Mouse (Mus musculus) lung, postnatal 0 days (tissue): ENCODE measurements around the gene Lrrc17. TPM values are rescaled to one million over a fixed set of nuclear protein-coding genes. Genes with fewer than 3 reads are reported as not detected.
A peak's percentile ranks its signal among the peaks of the same experiment; 100 is the strongest.

Experiments
- ATAC-seq: fragments of 200-750 bp; cut with Nextera tagmentation; 2 replicates; pipeline ENCODE4 v1.8.0; 2017; ENCODE audit warnings: moderate library complexity
- DNase-seq: peaks from one replicate; pipeline ENCODE4 v3.0.0-alpha.2; 2016; ENCODE audit warnings: low spot score
- H3K27ac ChIP-seq: fragments of 300-500 bp; sonication (generic); 2 replicates; pipeline ENCODE4 v1.5.1; 2014; ENCODE audit warnings: antibody characterized with exemption, mild to moderate bottlenecking, low read length, mixed read lengths
- H3K27me3 ChIP-seq: fragments of 300-500 bp; sonication (generic); replicated peaks from 2 replicates; pipeline ENCODE4 v1.6.1; 2014; ENCODE audit warnings: low read length, mixed read lengths; ENCODE audit not compliant: insufficient read depth
- H3K36me3 ChIP-seq: fragments of 300-500 bp; sonication (generic); 2 replicates; pipeline ENCODE4 v1.6.1; 2014; ENCODE audit warnings: low read length, mixed read lengths; ENCODE audit not compliant: insufficient read depth
- H3K4me1 ChIP-seq: fragments of 300-500 bp; sonication (generic); 2 replicates; pipeline ENCODE4 v1.6.1; 2014; ENCODE audit warnings: antibody characterized with exemption, low read depth, low read length, mixed read lengths; ENCODE audit not compliant: insufficient read depth
- H3K4me2 ChIP-seq: fragments of 300-500 bp; sonication (generic); replicated peaks from 2 replicates; pipeline ENCODE4 v1.6.1; 2014; ENCODE audit warnings: low read depth, mild to moderate bottlenecking, low read length, moderate library complexity, mixed read lengths
- H3K4me3 ChIP-seq: fragments of 300-500 bp; sonication (generic); 2 replicates; pipeline ENCODE4 v1.5.1; 2014; ENCODE audit warnings: low read depth, low read length
- H3K9ac ChIP-seq: fragments of 300-500 bp; sonication (generic); replicated peaks from 2 replicates; pipeline ENCODE4 v1.6.1; 2014; ENCODE audit warnings: low read depth, mild to moderate bottlenecking
- H3K9me3 ChIP-seq: fragments of 300-500 bp; sonication (generic); 2 replicates; pipeline ENCODE4 v1.6.1; 2016; ENCODE audit warnings: low read length, mixed read lengths
- CTCF ChIP-seq: IDR thresholded peaks from 2 replicates; pipeline ENCODE4 v1.5.1; 2016; ENCODE audit warnings: antibody characterized with exemption, mild to moderate bottlenecking
- EP300 ChIP-seq: IDR thresholded peaks from 2 replicates; pipeline ENCODE4 v1.6.1; 2016; ENCODE audit warnings: antibody characterized with exemption, mild to moderate bottlenecking, control low read depth
- WGBS: fragments of 180-500 bp; shearing (Covaris S2); extraction: QIAGEN DNeasy Blood & Tissue Kit; methylation state at CpG from one replicate; pipeline ENCODE4 v1.1.7; 2014; 5-methylcytosine and 5-hydroxymethylcytosine counted together
- polyA plus RNA-seq: library from polyadenylated mRNA; unstranded; fragments of >200 nt; fragmentation: Nextera tagmentation; extraction: Ambion mirVana; gene quantifications from 2 replicates; pipeline ENCODE4 v1.2.1, GENCODE M21; 2015

The Lrrc17 gene
- polyA plus RNA-seq, 1 experiment from 2014 or later: 33.5 TPM

DNA sequence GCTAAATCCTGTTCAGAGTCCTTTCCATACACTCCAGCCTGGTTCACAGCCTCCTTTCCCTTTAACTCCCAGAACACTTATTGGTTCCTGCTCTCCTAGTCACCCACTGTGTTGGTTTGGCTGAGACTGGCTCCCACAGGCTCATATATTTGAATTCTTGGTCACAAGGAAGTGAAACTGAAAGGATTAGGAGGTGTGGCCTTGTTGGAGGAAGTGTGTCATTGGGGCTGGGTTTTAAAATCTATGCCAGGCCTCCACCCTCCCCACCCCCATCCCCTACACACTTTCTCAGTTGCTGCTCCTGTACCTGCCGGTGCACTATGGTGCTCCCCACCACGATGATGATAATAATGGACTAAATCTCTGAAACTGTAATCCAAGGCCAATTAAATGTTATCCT, 25.8 kb upstream of the Lrrc17 start:
- 93% methylated on average over 2 of the region's 2 CpGs for WGBS
- no peak; the same call in 1 of the 2 replicates for ATAC-seq
- TF ChIP-seq CTCF (no peak), EP300 (no peak)

DNA sequence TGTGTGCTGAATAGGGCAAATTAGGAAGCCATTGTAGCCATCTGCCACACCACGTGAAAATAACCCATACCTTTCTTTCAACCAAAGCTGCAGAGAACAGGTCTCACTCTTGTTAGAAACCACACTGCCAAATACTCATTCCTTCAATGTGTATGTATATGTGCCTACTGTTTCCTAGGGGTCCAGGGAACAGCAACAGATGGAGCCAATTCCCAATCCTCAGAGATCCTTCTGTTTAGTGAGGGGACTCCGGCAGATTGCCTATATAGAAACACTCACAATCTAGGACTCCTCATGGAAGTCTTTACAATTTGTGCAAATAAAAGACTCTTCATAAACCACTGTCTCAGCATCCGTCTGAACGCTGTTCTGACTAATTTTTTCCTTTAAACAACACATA, 25.2 kb upstream of the Lrrc17 start:
- no peak overlapping the region for H3K4me2 ChIP-seq
- no peak overlapping the region for H3K4me3 ChIP-seq
- no peaks in the 10 kb centered on the region for H3K36me3 ChIP-seq
- no peak overlapping the region for H3K9ac ChIP-seq
- no peak overlapping the region for H3K27ac ChIP-seq
- no peaks in the 10 kb centered on the region for H3K9me3 ChIP-seq
- H3K27me3 ChIP-seq: no peaks in the 10 kb centered on the region
- WGBS: 83% methylated on average over 4 of the region's 4 CpGs
- DNase-seq: no peak
- H3K4me1 ChIP-seq: no peaks in the 10 kb centered on the region
- no peak for ATAC-seq
- TF ChIP-seq EP300: no peak
- TF ChIP-seq CTCF: no peak

More for the DNA sequence above, 25.8 kb upstream of the Lrrc17 start:
- Histone ChIP-seq H3K4me2 (no peak overlapping the region), H3K27me3 (no peaks in the 10 kb centered on the region), H3K9ac (no peak overlapping the region), H3K27ac (no peak overlapping the region), H3K4me3 (no peak overlapping the region), H3K4me1 (no peaks in the 10 kb centered on the region), H3K9me3 (no peaks in the 10 kb centered on the region), H3K36me3 (no peaks in the 10 kb centered on the region)
- no peak for DNase-seq

DNA sequence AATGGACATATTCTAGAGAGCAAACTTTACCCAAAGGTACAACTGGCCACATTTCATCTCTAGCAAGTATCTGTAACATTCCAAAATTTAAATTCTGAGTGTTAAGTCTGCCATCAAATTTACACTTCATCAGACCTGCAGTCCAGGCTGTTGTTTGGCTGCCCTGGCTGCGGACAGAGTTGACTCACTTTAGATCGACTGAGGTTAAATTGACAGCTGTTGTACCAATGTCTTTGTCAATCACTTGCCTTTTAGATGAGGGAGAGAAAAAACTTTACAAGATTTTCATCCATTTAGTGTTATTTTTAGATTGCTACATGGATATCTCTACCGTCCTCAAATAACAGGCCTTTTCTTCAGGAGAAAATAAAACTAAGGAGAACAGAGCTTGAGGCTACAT, 24.2 kb upstream of the Lrrc17 start:
- H3K9ac ChIP-seq: no peak overlapping the region
- H3K4me3 ChIP-seq: no peak overlapping the region
- DNase-seq (no peak), ATAC-seq (no peak)
- no peaks in the 10 kb centered on the region for H3K36me3 ChIP-seq
- no peaks in the 10 kb centered on the region for H3K4me1 ChIP-seq
- WGBS: 77% methylated on average over 3 of the region's 3 CpGs
- H3K27ac ChIP-seq: no peak overlapping the region
- TF ChIP-seq CTCF (no peak), EP300 (no peak)
- H3K27me3 ChIP-seq: no peaks in the 10 kb centered on the region
- H3K9me3 ChIP-seq: no peaks in the 10 kb centered on the region
- H3K4me2 ChIP-seq: no peak overlapping the region

DNA sequence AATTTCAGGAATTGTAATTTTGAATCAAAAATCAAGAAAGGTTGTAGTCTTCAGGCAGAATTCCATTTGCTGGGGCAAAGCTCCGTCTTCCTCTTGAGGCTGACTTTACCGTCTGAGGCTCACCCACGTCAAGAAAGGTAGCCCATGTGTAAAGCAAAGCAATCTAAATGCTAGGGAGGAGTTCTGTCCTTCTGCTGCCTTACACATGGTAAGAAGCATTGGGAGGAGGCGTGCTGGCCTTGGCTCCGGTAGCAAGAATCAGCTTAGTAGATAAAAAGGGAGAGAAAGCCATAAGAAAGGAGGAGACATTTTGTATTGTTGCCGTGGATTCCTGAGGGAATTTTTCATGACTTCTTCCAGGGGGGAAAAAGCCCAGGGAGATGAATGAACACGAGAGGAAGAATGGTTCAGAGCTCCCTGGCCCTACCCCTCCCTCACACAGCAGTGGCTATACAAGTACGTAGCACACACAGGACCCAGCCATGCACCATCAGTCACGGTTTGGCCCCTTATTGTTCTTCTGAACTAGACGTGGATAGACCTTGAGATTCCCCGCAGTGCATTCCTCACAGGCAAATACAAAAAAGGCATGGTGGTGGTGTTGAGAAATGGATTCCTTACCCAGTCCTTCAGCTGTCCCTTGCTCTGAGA, 16.4 kb upstream of the Lrrc17 start:
- no peaks in the 10 kb centered on the region for H3K9me3 ChIP-seq
- DNase-seq: no peak
- peaks cover 7% of the 10 kb centered on the region; the same call in 1 of the 2 replicates for H3K4me1 ChIP-seq
- WGBS: 56% methylated on average over 11 of the region's 11 CpGs
- no peak for TF ChIP-seq EP300
- TF ChIP-seq CTCF: no peak
- H3K9ac ChIP-seq: no peak overlapping the region
- ATAC-seq: 0 out of 2 replicates have a peak, but pooled peaks have one; percentile 5
- 0 out of 2 replicates have a peak overlapping the region, but pooled peaks have one; percentile 11 for H3K4me2 ChIP-seq
- H3K4me3 ChIP-seq: no peak overlapping the region
- no peaks in the 10 kb centered on the region for H3K36me3 ChIP-seq
- H3K27ac ChIP-seq: peak overlapping the region; percentile 81
- no peaks in the 10 kb centered on the region for H3K27me3 ChIP-seq

DNA sequence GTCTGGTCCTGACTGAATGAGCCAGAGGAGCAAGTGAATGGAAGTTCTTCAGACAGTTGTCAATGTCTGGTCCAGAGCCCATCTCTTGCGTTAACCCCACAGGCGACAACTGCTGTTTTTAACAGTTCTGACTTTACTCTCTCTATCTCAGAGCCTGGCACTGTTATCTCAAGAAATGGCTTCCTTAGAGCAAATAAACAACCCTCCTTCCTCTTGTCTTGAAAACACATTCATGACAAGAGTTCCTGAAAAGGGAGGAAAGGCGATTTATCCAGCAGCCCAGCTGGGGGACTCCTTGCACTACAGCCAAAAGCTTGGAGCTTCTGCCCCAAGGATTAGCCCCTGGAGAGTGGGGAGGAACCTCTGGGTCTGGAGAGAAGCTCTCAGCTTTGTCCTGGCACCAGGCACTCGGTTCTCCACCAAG, 15.9 kb upstream of the Lrrc17 start:
- H3K9ac ChIP-seq: no peak overlapping the region
- WGBS: 39% methylated on average over 4 of the region's 4 CpGs
- peaks cover 7% of the 10 kb centered on the region; the same call in 1 of the 2 replicates for H3K4me1 ChIP-seq
- no peaks in the 10 kb centered on the region for H3K36me3 ChIP-seq
- H3K9me3 ChIP-seq: no peaks in the 10 kb centered on the region
- TF ChIP-seq EP300: no peak
- TF ChIP-seq CTCF: 0 out of 2 replicates have a peak, but pooled peaks have one; percentile 15
- H3K27ac ChIP-seq: peak overlapping the region; percentile 81
- H3K4me3 ChIP-seq: no peak overlapping the region
- 0 out of 2 replicates have a peak overlapping the region, but pooled peaks have one; percentile 11 for H3K4me2 ChIP-seq
- peak; percentile 58 for DNase-seq
- ATAC-seq: peak; percentile 60
- no peaks in the 10 kb centered on the region for H3K27me3 ChIP-seq

DNA sequence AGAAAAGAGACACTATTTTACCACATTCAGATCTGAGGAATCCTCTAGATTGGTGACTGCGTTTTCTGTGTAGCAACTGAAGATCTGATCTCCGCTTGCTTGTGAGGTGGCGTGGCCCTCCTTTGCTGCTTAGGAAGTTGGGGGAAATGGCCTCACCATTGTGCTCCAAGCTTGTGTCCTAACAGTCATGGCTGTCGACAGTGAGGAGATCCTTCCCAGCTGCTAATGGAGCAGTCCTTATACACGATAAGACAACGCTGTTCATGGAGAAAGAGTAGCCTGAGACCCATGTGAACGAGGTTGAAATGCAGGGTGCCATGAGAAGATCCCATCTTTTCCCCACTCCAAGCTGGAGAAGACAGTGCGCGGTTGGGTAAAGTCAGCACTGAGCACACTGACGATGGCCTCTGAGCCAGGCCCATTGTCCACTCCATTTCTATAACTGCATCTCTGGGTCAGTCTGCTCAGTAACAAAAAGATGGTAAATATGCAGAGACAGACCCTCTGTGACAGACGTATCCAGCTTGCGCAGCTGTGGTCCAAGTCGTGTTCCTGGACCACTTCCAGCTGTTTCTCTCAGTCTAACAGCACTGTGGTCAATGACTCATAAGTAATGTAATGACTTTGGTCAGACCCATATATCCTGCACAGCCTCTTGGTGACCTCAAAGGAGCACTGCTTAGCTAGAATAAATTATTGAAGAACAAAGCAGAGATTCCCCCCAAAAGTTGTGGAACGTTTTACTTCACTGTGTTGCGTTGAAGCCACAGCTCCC, 15.1 kb upstream of the Lrrc17 start:
- no peak overlapping the region for H3K4me3 ChIP-seq
- peak overlapping the region; percentile 81 for H3K27ac ChIP-seq
- peak; percentile 86 for DNase-seq
- peaks cover 7% of the 10 kb centered on the region; the same call in 1 of the 2 replicates for H3K4me1 ChIP-seq
- no peaks in the 10 kb centered on the region for H3K9me3 ChIP-seq
- no peaks in the 10 kb centered on the region for H3K27me3 ChIP-seq
- no peak for TF ChIP-seq CTCF
- TF ChIP-seq EP300: no peak
- H3K4me2 ChIP-seq: no peak overlapping the region
- no peaks in the 10 kb centered on the region for H3K36me3 ChIP-seq
- no peak overlapping the region for H3K9ac ChIP-seq
- peak; percentile 91 for ATAC-seq
- WGBS: 63% methylated on average over 15 of the region's 15 CpGs
